Mouse (Mus musculus) T-helper 17 cell (primary cell): Measurements from ENCODE around the gene Vmn2r54.

Experiments
- in situ Hi-C, 2 experiments: fragments of 300-600 bp; cut with MboI, MseI; formaldehyde crosslinking; loops; 1 replicate in 1 of 2; 2 replicates in 1 of 2; pipeline ENCODE4 v1.15.1; 2025; ENCODE audit warnings: high pct_unique_total_duplicates in 2 of 2

The Vmn2r54 gene

GRCm38 (mm10) chr7:12640219-12640618, at the start of gene Vmn2r54:
TSS of gene Vmn2r54 (minus strand) at chr7:12640319.
- in situ Hi-C loops: loop anchor here in 1 of 2 experiments (5.0 kb wide), 1 partner anchor 47 kb away; the partner anchor contains the start of gene Vmn2r55

GRCm38 (mm10) chr7:12684903-12685302, 44.8 kb upstream of the Vmn2r54 start, which contains the start of gene Vmn2r55:
TSS of gene Vmn2r55 (minus strand) at chr7:12685003.
- in situ Hi-C loops: loop anchor here (5.0 kb wide), 2 partner anchors 43 to 48 kb away; partner anchors contain the start of gene Vmn2r54 (in 1 of the 2)

DNA sequence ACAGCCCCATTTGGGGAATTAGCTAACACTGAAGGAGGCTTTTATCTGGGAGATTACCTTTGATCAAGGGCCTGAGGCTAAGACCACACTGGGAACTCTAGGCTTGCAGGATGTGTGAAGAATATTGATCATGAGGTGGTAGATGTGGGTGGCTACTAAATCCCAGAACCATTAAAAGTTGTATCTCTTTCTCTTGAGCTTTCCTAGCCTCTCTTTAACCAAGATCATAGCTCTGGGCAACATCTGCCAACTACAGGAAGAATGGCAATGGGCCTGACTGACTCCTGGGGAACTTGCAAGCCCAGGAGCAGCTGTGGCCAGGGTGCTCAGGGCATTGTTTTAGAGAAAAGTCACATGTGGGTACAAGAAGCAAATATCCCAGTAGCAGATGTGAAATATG, 31.4 kb downstream of the Vmn2r54 start, which contains the start of gene Vmn2r53:
Gene Vmn2r53, minus strand, starts transcription at position 101 of the 400 bp plus-strand sequence.
- in situ Hi-C loops: no loop called here
